Mouse (Mus musculus): ENCODE results near the gene Olfr502. TPM values are rescaled to one million over a fixed set of nuclear protein-coding genes. Genes with fewer than 3 reads are reported as not detected.

The Olfr502 gene
- polyA plus RNA-seq (2014; fragmentation: Illumina TruSeq; extraction: RNeasy Lipid Tissue Mini Kit (QIAGEN cat#74804); ENCODE audit: low read depth, low replicate concordance): not detected

DNA sequence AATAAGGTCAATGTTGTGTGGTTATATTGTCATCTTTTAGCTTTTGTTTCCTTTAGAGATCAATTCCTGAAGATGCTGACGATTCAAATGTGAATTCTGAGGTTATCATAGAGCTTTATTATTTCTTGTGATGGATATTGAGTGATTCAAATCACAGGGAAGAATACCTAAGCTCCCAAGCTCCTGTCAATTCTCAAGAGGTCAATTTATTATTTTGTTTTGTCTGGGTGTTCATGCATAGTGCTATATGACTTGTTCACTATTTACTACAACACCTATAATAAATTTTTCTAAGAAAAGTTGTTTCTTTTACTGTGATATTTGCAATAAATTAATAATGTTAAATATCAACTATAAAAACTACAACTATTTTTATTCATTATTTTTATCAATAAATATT, at the start of gene Olfr502:
TSS of gene Olfr502 (minus strand) at position 101 of the 400 bp plus-strand sequence.

DNA sequence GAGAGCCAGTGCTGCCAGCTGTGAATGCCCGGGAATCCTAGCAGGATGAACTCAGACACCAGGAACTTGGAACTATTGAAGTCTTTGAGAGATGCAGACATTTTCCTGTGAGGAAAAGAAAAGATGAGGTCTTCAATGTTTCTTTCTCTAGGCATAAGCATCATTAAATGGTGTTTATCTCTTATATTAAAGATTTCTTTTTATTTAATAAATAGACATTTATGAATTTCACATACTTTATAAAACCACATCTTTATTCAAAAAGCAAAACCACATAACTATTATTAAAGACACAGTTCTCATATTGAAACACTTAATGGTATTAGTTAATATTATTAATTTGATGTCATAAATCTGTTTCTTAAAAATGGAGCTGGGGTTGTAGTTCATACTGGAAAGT, 40.8 kb upstream of the Olfr502 start, which contains the start of gene Olfr504:
TSS of gene Olfr504 (minus strand) at position 101 of the 400 bp plus-strand sequence.

DNA sequence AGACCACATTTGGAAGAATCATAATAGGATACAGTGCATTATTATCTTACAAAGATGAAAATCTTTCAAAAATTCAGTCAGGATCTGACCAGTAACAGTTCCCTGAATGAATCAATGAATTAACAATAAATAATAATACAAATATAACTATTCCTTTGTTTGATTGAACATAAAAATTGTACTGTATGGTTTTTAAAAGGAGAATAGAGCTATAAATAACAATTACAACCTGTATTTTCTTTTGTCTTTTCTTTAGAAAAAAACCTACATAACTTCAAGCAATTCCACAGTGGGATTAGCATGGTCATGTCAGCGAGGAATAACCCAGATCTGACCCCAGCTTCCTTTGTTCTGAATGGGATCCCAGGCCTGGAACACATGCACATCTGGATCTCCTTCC, 19.4 kb upstream of the Olfr502 start, which contains the start of gene Olfr503:
TSS of gene Olfr503 (plus strand) at position 301 of the 400 bp plus-strand sequence.

Other genes with a start within 250 kb of the Olfr502 start
- not detected for gene Olfr490, start 236.1 kb downstream of the Olfr502 start, polyA plus RNA-seq (2014; fragmentation: Illumina TruSeq; extraction: RNeasy Lipid Tissue Mini Kit (QIAGEN cat#74804); ENCODE audit: low read depth, low replicate concordance)
- not detected for gene Olfr491, start 211.6 kb downstream of the Olfr502 start, polyA plus RNA-seq (2014; fragmentation: Illumina TruSeq; extraction: RNeasy Lipid Tissue Mini Kit (QIAGEN cat#74804); ENCODE audit: low read depth, low replicate concordance)
- gene Olfr492, start 201.4 kb downstream of the Olfr502 start, polyA plus RNA-seq (2014; fragmentation: Illumina TruSeq; extraction: RNeasy Lipid Tissue Mini Kit (QIAGEN cat#74804); ENCODE audit: low read depth, low replicate concordance): not detected
- gene Olfr493, start 178.1 kb downstream of the Olfr502 start, polyA plus RNA-seq (2014; fragmentation: Illumina TruSeq; extraction: RNeasy Lipid Tissue Mini Kit (QIAGEN cat#74804); ENCODE audit: low read depth, low replicate concordance): not detected
- gene Olfr494, start 159.7 kb downstream of the Olfr502 start, polyA plus RNA-seq (2014; fragmentation: Illumina TruSeq; extraction: RNeasy Lipid Tissue Mini Kit (QIAGEN cat#74804); ENCODE audit: low read depth, low replicate concordance): not detected
- gene Olfr495, start 131.9 kb downstream of the Olfr502 start, polyA plus RNA-seq (2014; fragmentation: Illumina TruSeq; extraction: RNeasy Lipid Tissue Mini Kit (QIAGEN cat#74804); ENCODE audit: low read depth, low replicate concordance): not detected
- not detected for gene Olfr497, start 104.6 kb downstream of the Olfr502 start, polyA plus RNA-seq (2014; fragmentation: Illumina TruSeq; extraction: RNeasy Lipid Tissue Mini Kit (QIAGEN cat#74804); ENCODE audit: low read depth, low replicate concordance)
- gene Olfr498, start 59.7 kb downstream of the Olfr502 start, polyA plus RNA-seq (2014; fragmentation: Illumina TruSeq; extraction: RNeasy Lipid Tissue Mini Kit (QIAGEN cat#74804); ENCODE audit: low read depth, low replicate concordance): not detected
- gene Olfr503, start 19.5 kb upstream of the Olfr502 start, polyA plus RNA-seq (2014; fragmentation: Illumina TruSeq; extraction: RNeasy Lipid Tissue Mini Kit (QIAGEN cat#74804); ENCODE audit: low read depth, low replicate concordance): not detected
- not detected for gene Olfr504, start 40.7 kb upstream of the Olfr502 start, polyA plus RNA-seq (2014; fragmentation: Illumina TruSeq; extraction: RNeasy Lipid Tissue Mini Kit (QIAGEN cat#74804); ENCODE audit: low read depth, low replicate concordance)
- not detected for gene Olfr506, start 85.7 kb upstream of the Olfr502 start, polyA plus RNA-seq (2014; fragmentation: Illumina TruSeq; extraction: RNeasy Lipid Tissue Mini Kit (QIAGEN cat#74804); ENCODE audit: low read depth, low replicate concordance)
- gene Olfr507, start 96.7 kb upstream of the Olfr502 start, polyA plus RNA-seq (2014; fragmentation: Illumina TruSeq; extraction: RNeasy Lipid Tissue Mini Kit (QIAGEN cat#74804); ENCODE audit: low read depth, low replicate concordance): not detected
- gene Olfr508, start 104.9 kb upstream of the Olfr502 start, polyA plus RNA-seq (2014; fragmentation: Illumina TruSeq; extraction: RNeasy Lipid Tissue Mini Kit (QIAGEN cat#74804); ENCODE audit: low read depth, low replicate concordance): not detected
- not detected for gene Olfr509, start 126.8 kb upstream of the Olfr502 start, polyA plus RNA-seq (2014; fragmentation: Illumina TruSeq; extraction: RNeasy Lipid Tissue Mini Kit (QIAGEN cat#74804); ENCODE audit: low read depth, low replicate concordance)
- not detected for gene Olfr510, start 141.4 kb upstream of the Olfr502 start, polyA plus RNA-seq (2014; fragmentation: Illumina TruSeq; extraction: RNeasy Lipid Tissue Mini Kit (QIAGEN cat#74804); ENCODE audit: low read depth, low replicate concordance)
- gene Olfr512, start 188.3 kb upstream of the Olfr502 start, polyA plus RNA-seq (2014; fragmentation: Illumina TruSeq; extraction: RNeasy Lipid Tissue Mini Kit (QIAGEN cat#74804); ENCODE audit: low read depth, low replicate concordance): not detected
- not detected for gene Olfr513, start 225.9 kb upstream of the Olfr502 start, polyA plus RNA-seq (2014; fragmentation: Illumina TruSeq; extraction: RNeasy Lipid Tissue Mini Kit (QIAGEN cat#74804); ENCODE audit: low read depth, low replicate concordance)